Mouse (Mus musculus) megakaryocyte, embryonic 14.5 days (primary cell): Measurements from ENCODE around the gene Farp1.

Experiments used
- FLI1 ChIP-seq: IDR thresholded peaks from 2 replicates; pipeline ENCODE4 v1.6.1; 2012; ENCODE audit warnings: low read length, inconsistent platforms, mixed read lengths
- GATA1 ChIP-seq: IDR thresholded peaks from 3 replicates; pipeline ENCODE4 v1.6.1; 2012; ENCODE audit warnings: mixed read lengths, low read length, inconsistent platforms, borderline replicate concordance

DNA sequence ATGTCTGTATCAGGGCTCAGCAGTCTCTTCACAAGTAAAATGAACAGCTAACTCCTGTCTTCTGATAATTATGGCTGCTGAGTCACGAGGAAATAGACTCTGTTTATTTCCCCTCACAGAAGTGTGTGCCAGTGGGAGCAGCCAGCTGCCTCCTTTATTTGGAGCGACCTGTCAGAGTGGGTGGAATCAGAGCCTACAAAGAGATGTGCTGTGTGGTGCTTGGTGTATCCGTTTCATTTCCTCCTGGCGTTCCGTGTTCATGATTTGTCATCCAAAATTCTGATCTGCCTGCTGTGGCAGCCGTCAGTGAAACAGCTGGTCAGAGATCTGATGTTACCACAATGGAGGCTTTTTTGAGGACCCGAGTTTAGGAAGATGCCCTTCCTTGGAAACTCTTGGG is 47.3 kb downstream of the Farp1 start:
- TF ChIP-seq GATA1 (no peak), FLI1 (no peak)
